ENCODE assay signal across 8 mouse cellular contexts in the genomic region with DNA sequence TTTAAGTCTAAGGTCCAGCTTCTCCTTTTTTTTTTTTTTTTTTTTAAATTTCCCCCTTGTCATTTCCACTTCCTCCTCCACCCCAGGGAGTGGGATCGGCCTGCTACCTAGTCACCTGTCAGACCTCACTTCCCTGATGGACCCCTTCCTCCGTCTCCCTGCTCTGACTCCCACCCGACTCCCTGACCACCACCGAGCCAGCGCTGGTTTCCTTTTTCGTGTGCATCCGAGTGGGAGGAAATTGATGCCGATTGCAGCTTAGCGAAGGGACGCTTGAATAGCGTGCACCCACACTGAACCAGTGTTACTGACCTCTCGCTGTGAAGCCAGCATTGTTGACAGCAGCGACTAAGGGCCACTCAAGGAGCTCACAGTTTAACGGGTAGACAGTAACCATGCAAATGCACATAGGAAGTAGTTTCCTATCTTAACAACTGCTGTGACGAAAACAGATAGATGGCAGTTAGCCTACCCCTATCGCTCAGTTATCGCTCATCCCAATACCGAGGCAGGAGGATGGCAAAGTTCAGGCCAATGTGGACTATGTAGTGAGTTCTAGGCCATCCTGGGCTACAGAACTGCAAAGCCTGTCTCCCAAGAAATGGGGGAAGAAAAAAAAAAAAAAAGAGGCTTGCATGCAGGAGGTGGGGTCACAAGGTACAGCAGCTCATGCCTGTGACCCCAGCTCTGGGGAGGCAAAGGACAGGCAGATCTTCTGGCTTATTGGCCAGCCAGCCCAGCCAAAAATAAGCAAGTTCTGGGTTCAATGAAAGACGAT. TPM values are rescaled to one million over a fixed set of nuclear protein-coding genes. Genes with fewer than 3 reads are reported as not detected.
DNase-seq lines count a peak whose midpoint lies in the region; ATAC-seq and TF ChIP-seq lines count a peak whose summit lies in the region.

No protein-coding gene starts in this region.

- peak; percentile 34 for ATAC-seq in common myeloid progenitor, adult 5-6 weeks (replicated peaks; ENCODE audit: low read depth, poor library complexity, severe bottlenecking)
- peak; percentile 37; the same call in 1 of the 2 replicates for ATAC-seq in liver, embryonic 11.5 days (replicated peaks; ENCODE audit: low FRiP score)
- ATAC-seq in neural tube, embryonic 13.5 days (ENCODE audit: low read depth), result peak; percentile 62

- no peak for TF ChIP-seq CTCF in cerebellum, adult 2 months (IDR thresholded peaks at IDR 0.05; ENCODE audit: borderline replicate concordance, insufficient read depth, low read depth, low read length)

- H3K4me2 ChIP-seq in liver, embryonic 11.5 days, result peak overlapping the region; percentile 74
- H3K4me2 ChIP-seq in neural tube, embryonic 13.5 days, result peak overlapping the region; percentile 87

- no peak overlapping the region for H3K27ac ChIP-seq in cerebellum, adult 2 months (ENCODE audit: insufficient read depth, low read length)
- 0 out of 2 replicates have a peak overlapping the region, but pooled peaks have one; percentile 11 for H3K27ac ChIP-seq in liver, embryonic 11.5 days (ENCODE audit: low read depth, low read length)
- H3K27ac ChIP-seq in neural tube, embryonic 13.5 days (replicated peaks), result peak overlapping the region; percentile 66

- peak overlapping the region; percentile 94 for H3K4me3 ChIP-seq in cerebellum, adult 2 months (replicated peaks; ENCODE audit: insufficient read depth, low read depth, low read length)
- H3K4me3 ChIP-seq in liver, embryonic 11.5 days (ENCODE audit: low read depth, low read length), result peak overlapping the region; percentile 77
- H3K4me3 ChIP-seq in neural tube, embryonic 13.5 days, result peak overlapping the region; percentile 75

- H3K9ac ChIP-seq in liver, embryonic 11.5 days (ENCODE audit: low read depth, low read length), result peak overlapping the region; percentile 79
- H3K9ac ChIP-seq in neural tube, embryonic 13.5 days, result peak overlapping the region; percentile 82

- no peaks in the 10 kb centered on the region for H3K27me3 ChIP-seq in cerebellum, adult 2 months (ENCODE audit: control insufficient read depth, insufficient read depth, low read length)
- H3K27me3 ChIP-seq in liver, embryonic 11.5 days (replicated peaks; ENCODE audit: control insufficient read depth, insufficient read depth, low read length), result no peaks in the 10 kb centered on the region
- H3K27me3 ChIP-seq in neural tube, embryonic 13.5 days, result no peaks in the 10 kb centered on the region

- H3K36me3 ChIP-seq in liver, embryonic 11.5 days (ENCODE audit: control insufficient read depth, insufficient read depth, low read length), result peaks cover 8% of the 10 kb centered on the region; the same call in 1 of the 2 replicates
- H3K36me3 ChIP-seq in neural tube, embryonic 13.5 days, result peaks cover 11% of the 10 kb centered on the region

- TF ChIP-seq POLR2A in cerebellum, adult 2 months (IDR thresholded peaks at IDR 0.05; ENCODE audit: borderline replicate concordance, insufficient read depth, low read length), result no peak

- intact Hi-C loops in heart, postnatal 36 days (cut with DNase I), result loop anchor here (5.0 kb wide), 1 partner anchor 125 kb away; no protein-coding TSS in a partner anchor

- 6% methylated on average over 19 of the region's 19 CpGs for WGBS in cerebellum, adult 2 months
- WGBS in liver, embryonic 11.5 days, result 10% methylated on average over 19 of the region's 19 CpGs
- WGBS in neural tube, embryonic 13.5 days, result 15% methylated on average over 19 of the region's 19 CpGs

- peak in 1 of 2 experiments; percentile 48 for DNase-seq in cerebellum, adult 2 months
- no peak for DNase-seq in cerebellum, postnatal 36 days
- DNase-seq in B cell, adult 2 months, result peak; percentile 55 to 59
- DNase-seq in heart, postnatal 36 days, result peak; percentile 43 to 46
- DNase-seq in liver, embryonic 11.5 days (ENCODE audit: low spot score), result peak; percentile 45
- no peak for DNase-seq in urinary bladder, postnatal 25 days (ENCODE audit: low spot score)

- H3K9me3 ChIP-seq in liver, embryonic 11.5 days (ENCODE audit: control insufficient read depth, low read length), result no peaks in the 10 kb centered on the region
- H3K9me3 ChIP-seq in neural tube, embryonic 13.5 days, result no peaks in the 10 kb centered on the region

- peaks cover 10% of the 10 kb centered on the region; the same call in 1 of the 2 replicates for H3K4me1 ChIP-seq in cerebellum, adult 2 months (ENCODE audit: control insufficient read depth, insufficient read depth, low read length)
- peaks cover 7% of the 10 kb centered on the region for H3K4me1 ChIP-seq in liver, embryonic 11.5 days (replicated peaks; ENCODE audit: control insufficient read depth, insufficient read depth, low read length)
- H3K4me1 ChIP-seq in neural tube, embryonic 13.5 days (replicated peaks), result peaks cover 12% of the 10 kb centered on the region

RNA-seq across cellular contexts. Expression of gene Arpc3, which starts 0.7 kb away (rescaled TPM):
- 189 and 203 TPM in 2 replicates for polyA plus RNA-seq in cerebellum, adult 2 months (2012; rRNA removed)
- 661 and 743 TPM in 2 replicates for total RNA-seq in common myeloid progenitor, adult 5-6 weeks (2017)
- total RNA-seq in heart, postnatal 36 days (2021), result 100 to 1,000 TPM in 1 of 2 experiments, 10 to 100 TPM in 1; 99.6 to 103 TPM
- 122 and 125 TPM in 2 replicates for polyA plus RNA-seq in liver, embryonic 11.5 days (2014; fragmentation: Nextera tagmentation; extraction: Ambion mirVana)
- polyA plus RNA-seq in neural tube, embryonic 13.5 days (2015; fragmentation: Nextera tagmentation; extraction: Ambion mirVana), result 163 and 169 TPM in 2 replicates

RNA-seq across cellular contexts. Expression of gene Fam216a, which starts 20.3 kb away (rescaled TPM):
- 94.8 and 98.5 TPM in 2 replicates for polyA plus RNA-seq in cerebellum, adult 2 months (2012; rRNA removed)
- 36.5 and 37.4 TPM in 2 replicates for total RNA-seq in common myeloid progenitor, adult 5-6 weeks (2017)
- total RNA-seq in heart, postnatal 36 days (2021), result 10 to 100 TPM; 11.7 to 14.7 TPM
- polyA plus RNA-seq in liver, embryonic 11.5 days (2014; fragmentation: Nextera tagmentation; extraction: Ambion mirVana), result 50.7 and 52.1 TPM in 2 replicates
- 135 and 142 TPM in 2 replicates for polyA plus RNA-seq in neural tube, embryonic 13.5 days (2015; fragmentation: Nextera tagmentation; extraction: Ambion mirVana)

RNA-seq across cellular contexts. Expression of gene Gpn3, which starts 20.7 kb away (rescaled TPM):
- 46.5 and 48.7 TPM in 2 replicates for polyA plus RNA-seq in cerebellum, adult 2 months (2012; rRNA removed)
- total RNA-seq in common myeloid progenitor, adult 5-6 weeks (2017), result 39.1 and 43.6 TPM in 2 replicates
- total RNA-seq in heart, postnatal 36 days (2021), result 10 to 100 TPM; 26.6 to 30.6 TPM
- 112 and 114 TPM in 2 replicates for polyA plus RNA-seq in liver, embryonic 11.5 days (2014; fragmentation: Nextera tagmentation; extraction: Ambion mirVana)
- polyA plus RNA-seq in neural tube, embryonic 13.5 days (2015; fragmentation: Nextera tagmentation; extraction: Ambion mirVana), result 46.9 and 53.6 TPM in 2 replicates

RNA-seq across cellular contexts. Expression of gene Anapc7, which starts 29.1 kb away (rescaled TPM):
- 36.0 and 38.0 TPM in 2 replicates for polyA plus RNA-seq in cerebellum, adult 2 months (2012; rRNA removed)
- 34.5 and 44.0 TPM in 2 replicates for total RNA-seq in common myeloid progenitor, adult 5-6 weeks (2017)
- total RNA-seq in heart, postnatal 36 days (2021), result 10 to 100 TPM; 31.7 to 35.1 TPM
- 27.0 and 27.4 TPM in 2 replicates for polyA plus RNA-seq in liver, embryonic 11.5 days (2014; fragmentation: Nextera tagmentation; extraction: Ambion mirVana)
- polyA plus RNA-seq in neural tube, embryonic 13.5 days (2015; fragmentation: Nextera tagmentation; extraction: Ambion mirVana), result 47.8 and 49.2 TPM in 2 replicates

RNA-seq across cellular contexts. Expression of gene Vps29, which starts 38.2 kb away (rescaled TPM):
- 170 and 180 TPM in 2 replicates for polyA plus RNA-seq in cerebellum, adult 2 months (2012; rRNA removed)
- total RNA-seq in common myeloid progenitor, adult 5-6 weeks (2017), result 66.4 and 76.6 TPM in 2 replicates
- total RNA-seq in heart, postnatal 36 days (2021), result 10 to 100 TPM; 94.4 to 97.5 TPM
- polyA plus RNA-seq in liver, embryonic 11.5 days (2014; fragmentation: Nextera tagmentation; extraction: Ambion mirVana), result 204 and 211 TPM in 2 replicates
- polyA plus RNA-seq in neural tube, embryonic 13.5 days (2015; fragmentation: Nextera tagmentation; extraction: Ambion mirVana), result 307 and 327 TPM in 2 replicates

Comparison
In these comparisons a context has a peak if more than half of its experiments do, and no peak if none do; other contexts are left out.
1. DNase-seq: peak in B cell, adult 2 months (2 of 2), heart, postnatal 36 days (2 of 2) and liver, embryonic 11.5 days (single experiment); none in cerebellum, postnatal 36 days (0 of 2) and urinary bladder, postnatal 25 days (single experiment).
2. Peak in every context shown above with its lines, with median percentiles within 50 percentile points of each other: H3K4me3 ChIP-seq and ATAC-seq.